Mouse (Mus musculus) lung, embryonic 14.5 days (tissue): ENCODE measurements at regions not wholly inside any gene's neighbourhood (a gene's known extent, or its start where the extent isn't known, plus 50 kb on each side); places are given as distances from the start of the nearest gene placed in this dataset.

Source experiments
- ATAC-seq: fragments of 200-750 bp; cut with Nextera tagmentation; 2 replicates; pipeline ENCODE4 v1.8.0; 2017; ENCODE audit warnings: mild to moderate bottlenecking, moderate TSS enrichment, moderate library complexity; ENCODE audit not compliant: insufficient read depth
- DNase-seq: peaks from one replicate; pipeline ENCODE4 v3.0.0-alpha.2; 2015
- H3K27ac ChIP-seq: fragments of 300-500 bp; sonication (generic); 2 replicates; pipeline ENCODE4 v1.5.1; 2014; ENCODE audit warnings: low read depth, mild to moderate bottlenecking, moderate library complexity
- H3K27me3 ChIP-seq: fragments of 300-500 bp; sonication (generic); 2 replicates; pipeline ENCODE4 v1.6.1; 2014; ENCODE audit warnings: low read length, control low read depth; ENCODE audit not compliant: insufficient read depth
- H3K36me3 ChIP-seq: fragments of 300-500 bp; sonication (generic); 2 replicates; pipeline ENCODE4 v1.6.1; 2014; ENCODE audit warnings: control low read depth; ENCODE audit not compliant: insufficient read depth
- H3K4me1 ChIP-seq: fragments of 300-500 bp; sonication (generic); 2 replicates; pipeline ENCODE4 v1.6.1; 2014; ENCODE audit warnings: antibody characterized with exemption, control low read depth; ENCODE audit not compliant: insufficient read depth
- H3K4me2 ChIP-seq: fragments of 300-500 bp; sonication (generic); 2 replicates; pipeline ENCODE4 v1.6.1; 2014; ENCODE audit warnings: mild to moderate bottlenecking
- H3K4me3 ChIP-seq: fragments of 300-500 bp; sonication (generic); 2 replicates; pipeline ENCODE4 v1.5.1; 2014; ENCODE audit warnings: low read depth, low read length
- H3K9ac ChIP-seq: fragments of 300-500 bp; sonication (generic); 2 replicates; pipeline ENCODE4 v1.6.1; 2014
- H3K9me3 ChIP-seq: fragments of 300-500 bp; sonication (generic); 2 replicates; pipeline ENCODE4 v1.6.1; 2016; ENCODE audit warnings: low read depth, low read length, control low read depth
- CTCF ChIP-seq: IDR thresholded peaks from 2 replicates; pipeline ENCODE4 v1.5.1; 2016; ENCODE audit warnings: antibody characterized with exemption, low read depth
- WGBS: fragments of 180-500 bp; shearing (Covaris S2); extraction: QIAGEN DNeasy Blood & Tissue Kit; methylation state at CpG from one replicate; pipeline ENCODE4 v1.1.7; 2014; 5-methylcytosine and 5-hydroxymethylcytosine counted together

DNA sequence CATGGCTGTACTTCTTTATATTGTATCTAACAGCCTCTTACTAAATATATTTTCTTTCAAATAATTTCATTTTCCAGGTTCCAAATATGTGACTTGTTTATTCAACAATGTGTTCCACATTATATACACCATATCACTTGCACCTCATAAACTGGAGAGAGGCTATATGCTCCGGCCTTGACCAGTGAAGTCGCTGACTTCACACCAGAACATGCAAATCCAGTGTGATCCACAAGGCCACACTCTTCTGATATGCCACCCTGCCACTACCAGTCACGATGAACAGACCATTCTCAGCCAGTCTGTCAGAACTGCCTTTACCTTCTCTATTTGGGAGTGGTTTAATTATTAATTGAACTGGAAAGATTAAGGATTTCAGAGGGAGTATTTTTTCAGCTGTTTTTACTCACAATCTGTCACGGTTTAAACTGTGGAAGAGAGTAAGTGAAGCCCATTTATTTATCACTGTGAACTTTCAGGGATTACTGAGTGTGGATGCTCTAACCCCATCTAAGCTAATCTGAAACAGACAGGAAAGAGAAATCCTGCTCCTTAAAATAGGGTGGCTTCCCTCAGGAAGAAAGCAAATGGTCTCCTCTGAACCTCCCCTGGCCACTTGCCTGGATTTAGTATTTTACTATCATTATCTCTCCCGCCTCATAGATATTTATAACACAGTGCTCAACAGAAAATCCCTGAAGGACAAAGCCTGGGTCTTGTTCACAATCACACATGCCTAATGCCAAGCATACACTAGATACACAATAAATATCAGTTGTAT, 1065.3 kb downstream of the A830018L16Rik start:
- ATAC-seq (peak; percentile 97), DNase-seq (peak; percentile 92)
- 15% methylated on average over 5 of the region's 5 CpGs for WGBS

DNA sequence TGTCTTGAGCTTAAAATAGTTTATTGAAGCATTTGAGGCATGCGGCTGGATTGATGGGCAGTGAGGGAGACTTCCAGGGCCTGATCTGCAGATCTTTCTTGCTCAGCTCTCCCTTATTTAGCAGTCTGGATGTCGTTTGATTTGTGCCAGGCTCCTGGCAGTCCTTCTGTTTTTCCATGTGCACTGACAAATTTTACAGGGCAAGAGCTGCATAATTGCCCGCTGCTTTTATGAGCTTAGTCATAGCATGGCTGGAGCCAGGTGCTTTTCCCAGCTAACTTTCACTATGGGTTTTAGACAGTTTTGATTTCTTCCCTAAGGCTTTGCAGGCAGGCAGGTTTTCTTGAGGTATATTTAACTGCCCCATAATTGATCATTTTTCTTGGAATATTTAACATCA, 1086.5 kb downstream of the A830018L16Rik start:
- DNase-seq: no peak
- WGBS: 57% methylated on average over 3 of the region's 3 CpGs
- H3K4me3 ChIP-seq: no peak overlapping the region
- H3K27ac ChIP-seq: no peak overlapping the region
- no peak for TF ChIP-seq CTCF
- no peak overlapping the region for H3K4me2 ChIP-seq
- no peaks in the 10 kb centered on the region for H3K36me3 ChIP-seq
- H3K4me1 ChIP-seq: no peaks in the 10 kb centered on the region
- no peak for ATAC-seq
- no peaks in the 10 kb centered on the region for H3K9me3 ChIP-seq
- no peak overlapping the region for H3K9ac ChIP-seq
- no peaks in the 10 kb centered on the region for H3K27me3 ChIP-seq

More for the DNA sequence above, 1065.3 kb downstream of the A830018L16Rik start:
- H3K36me3 ChIP-seq: no peaks in the 10 kb centered on the region
- H3K27me3 ChIP-seq: no peaks in the 10 kb centered on the region
- H3K27ac ChIP-seq: peak overlapping the region; percentile 79
- no peaks in the 10 kb centered on the region; the same call in 1 of the 2 replicates for H3K4me1 ChIP-seq
- TF ChIP-seq CTCF: peak; percentile 28; the same call in 1 of the 2 replicates
- H3K4me3 ChIP-seq: no peak overlapping the region
- H3K9me3 ChIP-seq: no peaks in the 10 kb centered on the region
- no peak overlapping the region for H3K9ac ChIP-seq
- H3K4me2 ChIP-seq: no peak overlapping the region

DNA sequence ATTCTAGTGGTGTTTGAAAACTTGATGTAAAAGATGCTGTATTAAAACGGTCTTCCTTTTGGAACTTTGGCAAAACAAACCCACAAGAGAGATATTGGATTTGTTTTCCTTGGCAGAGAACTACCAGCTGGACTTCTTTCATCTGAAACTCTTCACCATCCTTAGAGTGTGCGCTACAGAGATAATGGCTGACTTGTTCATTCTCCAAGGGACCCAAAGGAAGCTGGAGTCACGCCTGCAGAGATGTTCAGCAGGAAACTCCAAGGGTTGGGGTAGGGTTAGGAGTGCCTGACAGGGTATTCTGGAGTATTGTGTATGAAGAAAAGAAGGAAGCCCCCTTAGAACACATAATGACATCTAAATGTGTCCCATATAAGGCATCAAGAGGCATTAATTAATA, 1094.1 kb downstream of the A830018L16Rik start:
- no peak overlapping the region for H3K4me2 ChIP-seq
- 42% methylated on average over 3 of the region's 3 CpGs for WGBS
- no peak overlapping the region for H3K4me3 ChIP-seq
- no peak overlapping the region for H3K27ac ChIP-seq
- peaks cover 10% of the 10 kb centered on the region; the same call in 1 of the 2 replicates for H3K4me1 ChIP-seq
- H3K9ac ChIP-seq: no peak overlapping the region
- DNase-seq: peak; percentile 28
- no peaks in the 10 kb centered on the region for H3K36me3 ChIP-seq
- H3K27me3 ChIP-seq: no peaks in the 10 kb centered on the region
- no peak for ATAC-seq
- no peaks in the 10 kb centered on the region for H3K9me3 ChIP-seq
- TF ChIP-seq CTCF: no peak

DNA sequence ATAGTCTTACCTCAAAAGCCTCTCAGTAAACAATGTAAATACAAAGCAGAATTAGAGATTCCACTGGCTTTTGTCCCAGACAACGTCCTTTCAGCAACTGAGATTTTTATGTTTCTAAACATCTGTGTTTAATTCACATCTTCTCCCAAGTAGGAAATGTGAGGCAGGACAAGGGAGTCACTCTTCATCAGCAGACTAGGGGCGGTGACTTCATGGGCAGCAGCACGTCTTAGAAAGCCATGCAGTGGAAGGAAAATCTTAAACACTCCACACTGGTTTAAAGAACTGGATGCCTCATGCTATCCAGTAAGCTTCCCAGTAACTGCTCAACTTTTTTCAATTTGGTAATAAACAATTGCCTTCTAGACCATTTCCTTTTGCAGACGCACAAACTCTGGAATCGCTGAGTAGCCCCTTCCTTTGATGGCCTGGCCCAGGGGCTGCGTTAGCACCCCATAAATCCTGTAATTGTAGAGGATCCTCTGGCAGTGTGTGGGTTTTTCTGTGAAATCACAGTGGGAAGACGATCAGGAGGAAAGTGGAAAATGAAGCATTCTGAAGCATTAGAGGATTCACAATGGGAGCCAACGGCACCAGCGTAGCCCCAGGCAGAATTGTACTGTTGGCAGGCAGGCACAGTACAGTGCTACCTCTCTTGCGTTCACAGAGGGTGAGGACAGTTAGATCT, 1096.4 kb downstream of the A830018L16Rik start:
- Histone ChIP-seq H3K9me3 (no peaks in the 10 kb centered on the region), H3K36me3 (no peaks in the 10 kb centered on the region), H3K4me1 (peaks cover 10% of the 10 kb centered on the region; the same call in 1 of the 2 replicates), H3K4me2 (peak overlapping the region; percentile 40), H3K9ac (no peak overlapping the region), H3K27ac (peak overlapping the region; percentile 94), H3K27me3 (no peaks in the 10 kb centered on the region), H3K4me3 (no peak overlapping the region)
- peak; percentile 84 for DNase-seq
- WGBS: 29% methylated on average over 10 of the region's 10 CpGs
- ATAC-seq: peak; percentile 96
- TF ChIP-seq CTCF: no peak

DNA sequence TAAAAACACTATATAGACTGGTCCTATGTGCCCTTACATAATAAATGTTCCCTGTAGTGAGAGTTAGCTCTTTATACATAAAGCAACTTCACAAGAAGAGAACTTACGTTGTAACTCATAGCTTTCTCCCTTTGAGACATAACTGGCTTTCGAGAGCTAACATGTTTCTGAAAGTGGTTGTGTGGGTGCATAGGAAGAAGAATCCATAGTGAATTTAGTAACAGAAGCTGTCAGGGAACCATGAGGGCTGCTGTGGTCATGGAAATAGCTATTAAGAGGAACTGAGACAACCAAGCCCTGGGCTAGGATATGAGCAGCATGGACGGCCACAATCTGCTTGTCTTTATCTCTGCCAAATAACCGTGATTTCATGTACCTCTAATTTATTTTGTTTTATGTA, 1105.7 kb downstream of the A830018L16Rik start:
- H3K4me1 ChIP-seq: no peaks in the 10 kb centered on the region
- no peaks in the 10 kb centered on the region for H3K9me3 ChIP-seq
- no peaks in the 10 kb centered on the region for H3K36me3 ChIP-seq
- no peak for TF ChIP-seq CTCF
- DNase-seq (no peak), ATAC-seq (no peak)
- no peak overlapping the region for H3K4me3 ChIP-seq
- WGBS: 81% methylated on average over 4 of the region's 4 CpGs
- no peak overlapping the region for H3K27ac ChIP-seq
- no peak overlapping the region for H3K9ac ChIP-seq
- no peaks in the 10 kb centered on the region for H3K27me3 ChIP-seq
- H3K4me2 ChIP-seq: no peak overlapping the region

DNA sequence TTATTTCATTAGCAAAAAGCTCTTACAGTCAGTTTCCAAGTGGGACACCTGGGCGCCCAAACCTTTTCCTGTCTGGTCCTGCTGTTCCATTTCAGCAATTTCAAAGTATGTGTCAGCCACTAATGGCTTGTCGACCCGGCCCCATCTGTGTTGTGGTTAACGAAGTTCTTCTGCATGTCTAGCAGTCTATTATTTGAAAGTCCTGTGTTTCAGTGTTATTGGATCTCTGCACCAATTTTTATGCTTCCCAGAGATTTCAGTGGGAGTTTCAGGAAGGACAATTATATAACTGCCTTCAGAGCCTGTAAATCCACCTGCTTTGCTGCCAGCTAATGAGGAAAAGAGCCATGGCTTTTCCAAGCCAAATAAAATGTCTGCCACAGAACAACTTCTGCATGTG, 1142.0 kb downstream of the A830018L16Rik start:
- no peak for TF ChIP-seq CTCF
- Histone ChIP-seq H3K4me3 (no peak overlapping the region), H3K36me3 (no peaks in the 10 kb centered on the region), H3K27me3 (no peaks in the 10 kb centered on the region), H3K4me1 (no peaks in the 10 kb centered on the region), H3K4me2 (no peak overlapping the region), H3K9ac (no peak overlapping the region), H3K9me3 (no peaks in the 10 kb centered on the region), H3K27ac (no peak overlapping the region)
- WGBS: 84% methylated on average over 4 of the region's 4 CpGs
- no peak for ATAC-seq
- DNase-seq: no peak

DNA sequence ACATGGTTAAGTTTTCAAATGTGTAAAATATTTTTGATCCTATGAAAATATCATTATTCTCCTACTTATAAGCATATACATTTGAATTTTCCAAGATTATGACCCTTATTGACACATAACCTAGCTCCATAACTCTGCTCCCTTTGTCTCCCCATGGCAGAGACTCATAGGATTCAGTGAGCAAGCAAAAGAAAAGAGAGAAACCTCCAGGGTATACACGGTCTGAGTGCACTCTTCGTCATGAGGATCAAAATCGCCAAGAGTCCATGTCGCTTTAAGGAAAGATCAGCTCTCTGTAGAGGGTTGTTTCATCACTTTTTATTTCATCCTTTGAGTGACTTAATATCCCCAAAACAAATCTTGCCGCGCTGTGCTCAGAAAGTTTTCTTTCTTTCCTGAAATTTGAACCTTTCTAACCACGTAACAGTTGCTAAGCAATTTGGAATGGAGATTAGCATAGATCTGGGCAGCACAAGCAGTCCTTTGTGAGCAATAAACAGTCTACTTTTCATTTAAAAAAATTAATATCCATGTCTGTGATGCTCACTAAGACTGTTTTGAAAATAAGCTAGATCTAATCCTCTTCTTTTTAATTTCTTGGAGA, 1158.0 kb downstream of the A830018L16Rik start:
- Histone ChIP-seq H3K9ac (no peak overlapping the region), H3K36me3 (no peaks in the 10 kb centered on the region), H3K4me1 (no peaks in the 10 kb centered on the region), H3K4me2 (no peak overlapping the region), H3K4me3 (no peak overlapping the region), H3K27me3 (no peaks in the 10 kb centered on the region), H3K9me3 (no peaks in the 10 kb centered on the region), H3K27ac (no peak overlapping the region)
- DNase-seq (no peak), ATAC-seq (no peak)
- no peak for TF ChIP-seq CTCF
- WGBS: 57% methylated on average over 7 of the region's 7 CpGs
